Mouse (Mus musculus) midbrain, embryonic 15.5 days (tissue): ENCODE measurements at regions not wholly inside any gene's neighbourhood (a gene's known extent, or its start where the extent isn't known, plus 50 kb on each side); places are given as distances from the start of the nearest gene placed in this dataset.
A peak's percentile ranks its signal among the peaks of the same experiment; 100 is the strongest.

Experiments used
- ATAC-seq: fragments of 200-750 bp; cut with Nextera tagmentation; replicated peaks from 2 replicates; pipeline ENCODE4 v1.8.0; 2017; ENCODE audit warnings: moderate TSS enrichment
- H3K27ac ChIP-seq: fragments of 300-500 bp; sonication (generic); 2 replicates; pipeline ENCODE4 v1.5.1; 2015; ENCODE audit warnings: mild to moderate bottlenecking, inconsistent platforms
- H3K27me3 ChIP-seq: fragments of 300-500 bp; sonication (generic); replicated peaks from 2 replicates; pipeline ENCODE4 v1.6.1; 2015; ENCODE audit warnings: inconsistent platforms
- H3K36me3 ChIP-seq: fragments of 300-500 bp; sonication (generic); replicated peaks from 2 replicates; pipeline ENCODE4 v1.6.1; 2015; ENCODE audit warnings: inconsistent platforms
- H3K4me1 ChIP-seq: fragments of 300-500 bp; sonication (generic); 2 replicates; pipeline ENCODE4 v1.6.1; 2015; ENCODE audit warnings: inconsistent platforms
- H3K4me2 ChIP-seq: fragments of 300-500 bp; sonication (generic); 2 replicates; pipeline ENCODE4 v1.6.1; 2015; ENCODE audit warnings: inconsistent platforms, mild to moderate bottlenecking, moderate library complexity
- H3K4me3 ChIP-seq: fragments of 300-500 bp; sonication (generic); 2 replicates; pipeline ENCODE4 v1.5.1; 2015; ENCODE audit warnings: mild to moderate bottlenecking, inconsistent platforms
- H3K9ac ChIP-seq: fragments of 300-500 bp; sonication (generic); 2 replicates; pipeline ENCODE4 v1.6.1; 2015; ENCODE audit warnings: mild to moderate bottlenecking, inconsistent platforms
- H3K9me3 ChIP-seq: fragments of 300-500 bp; sonication (generic); 2 replicates; pipeline ENCODE4 v1.6.1; 2016; ENCODE audit warnings: inconsistent platforms
- WGBS: fragments of 180-500 bp; shearing (Covaris S2); methylation state at CpG from one replicate; pipeline ENCODE4 v1.1.7; 2015; ENCODE audit warnings: mixed read lengths; 5-methylcytosine and 5-hydroxymethylcytosine counted together

DNA sequence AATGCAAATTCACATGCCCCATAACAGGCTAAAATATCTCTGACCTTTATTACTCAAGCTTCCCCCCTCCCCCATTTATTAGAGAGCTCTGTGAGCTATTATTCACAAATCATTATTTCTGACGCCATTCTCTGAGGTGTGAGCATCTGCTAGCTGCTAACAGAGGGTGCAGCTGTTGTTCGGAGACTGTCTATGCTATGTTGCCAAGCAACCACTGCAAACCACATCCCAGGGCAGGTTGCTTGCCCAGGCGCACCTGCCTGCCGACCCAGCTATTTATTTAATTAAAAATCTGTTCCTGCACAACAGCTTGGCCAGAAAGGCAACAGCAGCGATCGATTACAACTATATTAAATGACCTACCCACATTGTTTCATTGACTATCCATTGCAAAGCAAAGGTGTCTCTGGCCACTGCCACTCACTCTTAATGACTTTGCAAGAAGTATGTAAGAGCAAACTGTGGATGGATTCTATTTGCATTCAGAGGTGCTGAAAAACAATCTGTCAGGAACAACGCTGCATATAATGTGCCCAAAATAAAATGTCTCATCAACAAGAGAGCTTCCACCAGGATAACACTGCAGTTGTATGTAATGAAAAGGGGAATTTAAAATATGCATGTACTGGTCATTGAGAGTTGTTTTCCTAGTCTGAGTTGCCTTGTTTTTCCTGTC lies 84.2 kb upstream of the Cacna2d1 start:
- no peaks in the 10 kb centered on the region for H3K27me3 ChIP-seq
- peak overlapping the region; percentile 2; the same call in 1 of the 2 replicates for H3K4me3 ChIP-seq
- H3K27ac ChIP-seq = peak overlapping the region; percentile 71
- H3K9ac ChIP-seq = no peak overlapping the region
- whole genome bisulfite sequencing = 28% methylated on average over 7 of the region's 7 CpGs
- ATAC-seq = peak; percentile 99
- H3K36me3 ChIP-seq = no peaks in the 10 kb centered on the region
- no peaks in the 10 kb centered on the region for H3K9me3 ChIP-seq
- peaks cover 7% of the 10 kb centered on the region for H3K4me1 ChIP-seq
- peak overlapping the region; percentile 33 for H3K4me2 ChIP-seq

DNA sequence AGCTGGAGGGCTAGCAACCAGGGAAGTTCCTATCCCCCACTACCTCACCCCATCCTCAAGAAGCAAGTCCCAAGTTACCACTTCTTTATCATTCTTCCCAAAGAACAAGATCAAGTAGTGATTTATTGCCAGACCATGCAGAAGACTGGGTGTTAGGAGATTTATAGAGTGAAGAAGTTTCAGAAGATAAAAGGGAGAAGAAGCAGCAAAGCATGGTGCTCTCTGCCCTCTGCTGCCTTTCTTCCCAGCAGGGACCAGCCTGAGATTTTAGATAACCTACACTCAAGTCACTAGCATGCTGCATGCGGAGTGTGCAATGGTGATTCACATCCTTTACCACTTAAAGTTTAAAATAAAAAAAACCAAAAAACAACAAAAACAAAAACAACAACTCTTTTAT lies 79.7 kb upstream of the Cacna2d1 start:
- Histone ChIP-seq H3K36me3 (no peaks in the 10 kb centered on the region), H3K9me3 (no peaks in the 10 kb centered on the region), H3K27ac (no peak overlapping the region), H3K27me3 (no peaks in the 10 kb centered on the region), H3K4me1 (peaks cover 7% of the 10 kb centered on the region), H3K4me3 (no peak overlapping the region), H3K9ac (no peak overlapping the region), H3K4me2 (no peak overlapping the region)
- WGBS = 66% methylated on average over 1 of the region's 1 CpGs
- ATAC-seq = no peak

DNA sequence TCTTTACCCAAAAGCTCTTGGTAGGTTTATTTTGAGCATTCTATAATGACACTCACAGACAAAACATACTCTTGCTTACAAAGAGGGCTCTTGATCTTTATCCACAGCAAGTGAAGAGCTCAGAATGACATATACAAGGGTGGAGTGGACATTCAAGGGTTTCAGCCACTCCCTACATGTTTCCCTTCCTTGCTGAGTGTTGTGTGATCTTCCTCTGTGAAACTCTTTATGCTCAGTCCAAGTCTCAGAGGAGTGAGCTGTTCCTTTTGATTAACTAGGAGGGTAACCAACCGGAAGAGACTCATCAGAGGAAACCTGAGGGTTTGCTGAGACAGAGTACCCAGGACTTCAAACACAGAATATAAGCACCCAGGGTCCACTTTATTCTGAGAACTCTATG lies 77.5 kb upstream of the Cacna2d1 start:
- no peak for ATAC-seq
- Histone ChIP-seq H3K36me3 (no peaks in the 10 kb centered on the region), H3K27me3 (no peaks in the 10 kb centered on the region), H3K4me3 (no peak overlapping the region), H3K4me1 (no peaks in the 10 kb centered on the region), H3K9ac (no peak overlapping the region), H3K4me2 (no peak overlapping the region), H3K27ac (no peak overlapping the region), H3K9me3 (no peaks in the 10 kb centered on the region)
- WGBS = 30% methylated on average over 1 of the region's 1 CpGs

DNA sequence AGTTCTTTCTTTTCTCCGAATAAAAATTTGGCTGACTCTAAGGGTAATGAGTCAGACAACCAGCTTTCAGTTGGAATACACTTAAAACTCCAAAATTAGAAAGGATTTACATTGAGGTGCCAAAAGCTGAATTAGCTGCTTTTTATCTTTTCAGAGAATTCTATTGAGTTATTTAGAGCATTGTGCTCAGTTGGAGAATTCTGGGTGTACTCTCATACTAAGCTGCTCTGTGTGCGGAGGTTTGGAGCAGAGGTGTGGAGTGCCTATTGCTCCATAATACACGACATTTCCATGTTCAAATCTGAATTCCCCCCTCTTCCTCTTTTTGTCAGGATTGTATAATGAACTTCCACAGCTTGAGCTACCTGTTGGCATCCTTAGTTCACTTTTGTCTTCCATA lies 60.4 kb upstream of the Cacna2d1 start:
- H3K4me3 ChIP-seq = no peak overlapping the region
- no peaks in the 10 kb centered on the region for H3K27me3 ChIP-seq
- WGBS = 74% methylated on average over 3 of the region's 3 CpGs
- no peak overlapping the region for H3K27ac ChIP-seq
- ATAC-seq = no peak
- no peak overlapping the region for H3K4me2 ChIP-seq
- H3K36me3 ChIP-seq = no peaks in the 10 kb centered on the region
- no peak overlapping the region for H3K9ac ChIP-seq
- no peaks in the 10 kb centered on the region for H3K4me1 ChIP-seq
- H3K9me3 ChIP-seq = no peaks in the 10 kb centered on the region

DNA sequence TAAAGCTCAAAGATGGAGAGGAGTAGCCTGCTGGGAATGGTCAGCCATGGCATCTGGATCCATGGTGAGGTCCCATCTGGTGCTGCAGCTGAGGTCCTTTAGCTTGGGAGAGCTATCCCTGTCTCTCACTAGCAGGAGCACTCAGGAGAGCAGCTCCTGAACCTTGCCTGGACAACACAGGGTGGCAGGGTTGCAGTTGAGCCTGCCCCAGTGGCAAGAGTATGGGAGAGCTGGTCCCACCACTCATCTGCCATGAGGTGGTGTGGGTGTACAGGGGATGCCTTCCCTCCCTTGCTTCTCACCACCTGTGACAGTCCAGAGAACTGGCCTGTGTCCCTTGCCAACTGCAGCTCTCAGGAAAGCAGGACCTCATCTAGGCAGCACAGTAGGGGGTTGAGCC lies 51.5 kb upstream of the Cacna2d1 start:
- Histone ChIP-seq H3K4me2 (no peak overlapping the region), H3K9ac (no peak overlapping the region), H3K27ac (no peak overlapping the region), H3K9me3 (no peaks in the 10 kb centered on the region), H3K4me1 (no peaks in the 10 kb centered on the region), H3K27me3 (no peaks in the 10 kb centered on the region), H3K4me3 (no peak overlapping the region), H3K36me3 (no peaks in the 10 kb centered on the region)
- no peak for ATAC-seq
